Mouse (Mus musculus) thymus, adult 2 months (tissue): ENCODE measurements at regions not wholly inside any gene's neighbourhood (a gene's known extent, or its start where the extent isn't known, plus 50 kb on each side); places are given as distances from the start of the nearest gene placed in this dataset.

Experiments
- CTCF ChIP-seq: fragments of 200-500 bp; IDR thresholded peaks from 2 replicates; pipeline ENCODE4 v1.5.1; 2012; ENCODE audit warnings: mild to moderate bottlenecking, control low read depth, low read length, moderate library complexity, borderline replicate concordance; ENCODE audit not compliant: control insufficient read depth, poor library complexity, insufficient read depth; ENCODE audit errors: extremely low read depth
- POLR2A ChIP-seq: fragments of 200-500 bp; IDR thresholded peaks from 2 replicates; pipeline ENCODE4 v1.6.1; 2012; ENCODE audit warnings: mild to moderate bottlenecking, low read length, control low read depth, moderate library complexity; ENCODE audit not compliant: control insufficient read depth, poor library complexity, insufficient read depth; ENCODE audit errors: extremely low read depth

GRCm38 (mm10) chr13:60471602-60472001, 130.1 kb upstream of the Dapk1 start:
- TF ChIP-seq CTCF = no peak
- no peak for TF ChIP-seq POLR2A
